Mouse (Mus musculus) embryonic facial prominence, embryonic 14.5 days (tissue): ENCODE results near the gene Clstn1. TPM values are rescaled to one million over a fixed set of nuclear protein-coding genes. Genes with fewer than 3 reads are reported as not detected.
A peak's percentile ranks its signal among the peaks of the same experiment; 100 is the strongest.

ENCODE experiments used
- ATAC-seq: fragments of 200-750 bp; cut with Nextera tagmentation; 2 replicates; pipeline ENCODE4 v1.8.0; 2017; ENCODE audit warnings: low read depth, moderate number of reproducible peaks, moderate TSS enrichment
- DNase-seq: peaks from one replicate; pipeline ENCODE4 v3.0.0-alpha.2; 2015; ENCODE audit warnings: low spot score
- H3K27ac ChIP-seq: fragments of 300-500 bp; sonication (generic); replicated peaks from 2 replicates; pipeline ENCODE4 v1.5.1; 2014; ENCODE audit warnings: low read depth, mild to moderate bottlenecking, low read length, moderate library complexity
- H3K27me3 ChIP-seq: fragments of 300-500 bp; sonication (generic); replicated peaks from 2 replicates; pipeline ENCODE4 v1.6.1; 2014; ENCODE audit warnings: low read length; ENCODE audit not compliant: control insufficient read depth, insufficient read depth
- H3K36me3 ChIP-seq: fragments of 300-500 bp; sonication (generic); 2 replicates; pipeline ENCODE4 v1.6.1; 2014; ENCODE audit warnings: low read length, mixed read lengths; ENCODE audit not compliant: control insufficient read depth, insufficient read depth
- H3K4me1 ChIP-seq: fragments of 300-500 bp; sonication (generic); 2 replicates; pipeline ENCODE4 v1.6.1; 2014; ENCODE audit warnings: antibody characterized with exemption, low read length; ENCODE audit not compliant: control insufficient read depth, insufficient read depth
- H3K4me2 ChIP-seq: fragments of 300-500 bp; sonication (generic); 2 replicates; pipeline ENCODE4 v1.6.1; 2014; ENCODE audit warnings: low read depth, mild to moderate bottlenecking, low read length, moderate library complexity, mixed read lengths
- H3K4me3 ChIP-seq: fragments of 300-500 bp; sonication (generic); 2 replicates; pipeline ENCODE4 v1.5.1; 2014; ENCODE audit warnings: low read depth, mild to moderate bottlenecking, low read length
- H3K9ac ChIP-seq: fragments of 300-500 bp; sonication (generic); 2 replicates; pipeline ENCODE4 v1.6.1; 2014; ENCODE audit warnings: low read depth, mild to moderate bottlenecking, low read length, moderate library complexity, mixed read lengths
- H3K9me3 ChIP-seq: fragments of 300-500 bp; sonication (generic); 2 replicates; pipeline ENCODE4 v1.6.1; 2016; ENCODE audit warnings: low read length; ENCODE audit not compliant: control insufficient read depth
- WGBS: fragments of 180-500 bp; shearing (Covaris S2); extraction: QIAGEN DNeasy Blood & Tissue Kit; methylation state at CpG from one replicate; pipeline ENCODE4 v1.1.7; 2014; 5-methylcytosine and 5-hydroxymethylcytosine counted together
- polyA plus RNA-seq: library from polyadenylated mRNA; unstranded; fragments of >200 nt; fragmentation: Nextera tagmentation; extraction: Ambion mirVana; gene quantifications from 2 replicates; pipeline ENCODE4 v1.2.1, GENCODE M21; 2014

The Clstn1 gene
- polyA plus RNA-seq, 1 experiment from 2014 or later: 51.4 TPM

DNA sequence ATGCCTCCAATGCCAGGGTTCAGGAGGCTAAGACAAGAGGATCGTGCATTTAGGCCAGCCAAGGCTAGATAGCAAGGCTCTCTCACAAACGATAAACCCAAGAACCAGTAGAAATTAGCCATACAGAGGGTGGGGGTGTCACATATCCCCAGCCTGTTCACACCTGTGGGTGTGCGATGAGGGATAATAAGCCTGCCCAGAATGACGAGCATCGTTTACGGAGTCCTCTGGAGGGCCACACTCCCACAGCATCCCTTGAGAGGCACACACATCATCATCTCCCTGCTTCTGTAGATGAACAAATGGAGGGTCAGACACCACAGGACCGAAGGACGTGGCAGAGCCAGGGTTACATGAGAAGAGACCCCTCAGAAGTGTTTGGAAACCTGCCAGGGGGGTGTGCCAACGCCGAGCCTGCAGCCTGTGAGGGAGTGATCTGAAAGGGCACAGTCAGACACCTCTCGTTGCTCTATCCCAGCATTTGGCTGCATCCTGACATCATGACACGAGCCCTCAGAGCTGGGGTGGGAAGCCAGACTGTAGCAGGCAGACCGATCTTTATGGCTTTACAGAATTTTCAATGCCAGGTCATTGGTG, 8.1 kb upstream of the Clstn1 start:
- H3K36me3 ChIP-seq: no peaks in the 10 kb centered on the region
- ATAC-seq (peak; percentile 45; the same call in 1 of the 2 replicates), DNase-seq (no peak)
- WGBS: 67% methylated on average over 13 of the region's 13 CpGs
- no peak overlapping the region for H3K4me3 ChIP-seq
- no peaks in the 10 kb centered on the region for H3K4me1 ChIP-seq
- H3K4me2 ChIP-seq: no peak overlapping the region
- H3K27ac ChIP-seq: no peak overlapping the region
- no peaks in the 10 kb centered on the region for H3K27me3 ChIP-seq
- no peak overlapping the region for H3K9ac ChIP-seq
- no peaks in the 10 kb centered on the region for H3K9me3 ChIP-seq

DNA sequence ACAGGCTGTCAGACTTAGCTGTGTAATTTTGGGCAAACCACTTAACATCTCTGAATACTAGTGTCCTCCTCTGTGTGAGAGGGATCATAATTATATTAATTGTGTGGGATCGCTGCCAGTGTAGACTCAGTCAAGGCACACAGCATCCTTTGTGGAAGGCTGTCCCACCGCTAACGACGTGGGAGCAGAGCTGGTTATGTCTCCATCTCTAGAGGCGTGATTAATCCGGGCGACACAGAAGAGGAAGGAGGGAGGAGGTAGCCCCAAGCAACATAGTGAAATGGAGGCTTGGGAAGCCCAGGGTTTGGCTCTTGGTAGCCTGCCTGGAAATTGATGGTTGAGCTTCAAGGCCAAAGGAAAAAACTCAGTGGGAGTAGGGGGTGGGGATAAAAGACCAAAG, 7.4 kb upstream of the Clstn1 start:
- Histone ChIP-seq H3K4me3 (no peak overlapping the region), H3K27me3 (no peaks in the 10 kb centered on the region), H3K4me1 (no peaks in the 10 kb centered on the region), H3K4me2 (no peak overlapping the region), H3K9ac (no peak overlapping the region), H3K9me3 (no peaks in the 10 kb centered on the region), H3K36me3 (no peaks in the 10 kb centered on the region), H3K27ac (no peak overlapping the region)
- 44% methylated on average over 7 of the region's 7 CpGs for WGBS
- DNase-seq (no peak), ATAC-seq (peak; percentile 31; the same call in 1 of the 2 replicates)

DNA sequence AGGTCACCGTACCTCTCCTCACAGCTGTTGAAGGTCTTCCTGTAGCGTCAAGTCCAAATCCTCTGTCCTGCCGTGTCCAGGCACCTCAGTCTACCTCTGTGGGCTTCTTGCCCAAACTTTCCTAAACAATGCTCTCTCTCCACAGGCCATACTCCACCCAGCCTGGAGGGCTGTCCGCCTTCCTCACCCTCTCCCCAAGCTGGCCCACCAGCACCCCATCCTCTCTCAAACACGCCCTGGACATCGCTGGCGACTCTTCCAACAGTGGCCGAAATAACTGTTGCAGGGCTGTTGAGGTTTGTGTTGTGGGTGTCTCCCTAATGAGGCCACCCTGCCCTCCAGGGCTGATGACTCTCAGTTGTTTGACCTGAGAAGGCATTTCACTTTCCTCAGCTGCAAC, 1.0 kb upstream of the Clstn1 start:
- Histone ChIP-seq H3K4me2 (no peak overlapping the region), H3K9me3 (no peaks in the 10 kb centered on the region), H3K4me3 (no peak overlapping the region), H3K36me3 (no peaks in the 10 kb centered on the region), H3K27me3 (peaks cover 20% of the 10 kb centered on the region), H3K4me1 (peaks cover 7% of the 10 kb centered on the region), H3K27ac (no peak overlapping the region), H3K9ac (no peak overlapping the region)
- WGBS: 77% methylated on average over 8 of the region's 8 CpGs
- ATAC-seq: no peak
- no peak for DNase-seq

DNA sequence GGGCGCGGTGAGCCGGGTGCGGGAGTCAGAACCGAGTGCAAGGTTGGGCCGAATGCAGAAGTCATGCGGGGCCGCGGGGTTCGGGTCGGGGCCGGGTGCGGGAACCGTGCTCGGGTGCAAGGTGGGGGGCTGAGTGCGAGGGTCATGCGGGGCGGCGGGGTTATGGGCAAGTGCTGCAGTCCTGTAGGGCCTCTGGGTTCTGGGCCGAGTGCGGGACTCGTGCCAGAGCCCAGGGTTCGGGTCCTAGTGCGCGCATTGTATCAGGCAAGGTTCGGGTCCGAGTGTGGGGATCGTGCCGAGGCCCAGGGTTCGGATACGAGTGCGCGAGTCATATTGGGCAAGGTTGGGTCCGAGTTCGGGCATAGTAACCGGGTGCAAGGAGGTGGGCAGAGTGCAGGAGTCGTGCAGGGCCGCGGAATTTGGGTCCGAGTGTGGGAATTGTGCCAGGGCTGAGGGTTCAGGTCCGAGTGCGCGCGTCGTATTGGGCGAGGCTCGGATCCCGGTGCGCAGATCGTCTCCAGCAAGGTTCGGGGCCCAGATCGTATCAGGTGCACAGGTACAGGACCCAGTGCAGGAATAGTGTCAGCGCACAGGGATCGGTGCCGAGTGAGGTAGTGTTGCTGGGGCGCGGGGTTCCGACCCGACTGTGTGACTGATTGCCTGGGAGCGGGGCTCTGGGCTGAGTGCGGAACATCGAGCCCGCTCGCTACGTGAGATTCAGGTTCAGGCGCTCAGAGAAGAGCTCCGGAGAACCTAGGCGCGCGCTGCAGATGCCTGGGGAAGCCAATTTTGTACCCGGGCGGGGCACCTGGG, 721 bp downstream of the Clstn1 start:
- Histone ChIP-seq H3K4me3 (peak overlapping the region; percentile 85), H3K9me3 (0 out of 2 replicates have a peak, but pooled peaks cover 4% of the 10 kb centered on the region), H3K4me2 (peak overlapping the region; percentile 98), H3K27ac (no peak overlapping the region), H3K27me3 (peaks cover 20% of the 10 kb centered on the region), H3K36me3 (no peaks in the 10 kb centered on the region), H3K4me1 (peaks cover 7% of the 10 kb centered on the region), H3K9ac (peak overlapping the region; percentile 95)
- under 1% methylated on average over 48 of the region's 72 CpGs for WGBS
- ATAC-seq: peak; percentile 36
- no peak for DNase-seq

DNA sequence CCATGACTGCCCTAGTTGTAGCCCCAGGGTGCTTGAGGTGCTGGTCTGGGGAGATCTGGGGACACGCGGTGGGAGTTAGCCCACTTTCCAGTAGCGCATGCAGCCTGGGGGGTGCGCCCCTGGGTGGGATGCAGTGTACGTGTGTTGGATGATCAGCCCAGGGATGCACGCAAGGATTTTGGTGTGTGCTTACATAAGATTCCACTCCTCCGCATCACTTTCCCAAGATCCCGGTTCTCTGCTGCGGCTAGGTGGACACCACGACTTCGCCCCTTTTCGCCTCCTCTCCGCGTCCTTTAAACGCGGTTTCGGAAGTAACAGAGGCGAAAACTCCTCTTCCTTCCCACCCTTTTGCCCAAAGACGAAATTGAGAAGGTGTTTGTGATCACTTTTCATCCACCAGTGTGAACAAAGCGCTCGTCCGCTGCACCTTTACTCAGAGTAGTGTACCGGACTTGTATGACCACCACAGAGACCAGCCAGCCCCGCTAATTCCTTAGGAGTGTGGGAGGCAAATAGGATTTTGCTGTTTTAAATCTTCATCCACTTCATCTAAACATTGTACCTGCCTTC, 1.4 kb downstream of the Clstn1 start:
- Histone ChIP-seq H3K27ac (no peak overlapping the region), H3K36me3 (no peaks in the 10 kb centered on the region), H3K4me1 (peaks cover 7% of the 10 kb centered on the region), H3K9ac (peak overlapping the region; percentile 95), H3K4me2 (peak overlapping the region; percentile 98), H3K9me3 (0 out of 2 replicates have a peak, but pooled peaks cover 4% of the 10 kb centered on the region), H3K4me3 (peak overlapping the region; percentile 85), H3K27me3 (peaks cover 20% of the 10 kb centered on the region)
- 7% methylated on average over 21 of the region's 24 CpGs for WGBS
- ATAC-seq: no peak; the same call in 1 of the 2 replicates
- DNase-seq: no peak

DNA sequence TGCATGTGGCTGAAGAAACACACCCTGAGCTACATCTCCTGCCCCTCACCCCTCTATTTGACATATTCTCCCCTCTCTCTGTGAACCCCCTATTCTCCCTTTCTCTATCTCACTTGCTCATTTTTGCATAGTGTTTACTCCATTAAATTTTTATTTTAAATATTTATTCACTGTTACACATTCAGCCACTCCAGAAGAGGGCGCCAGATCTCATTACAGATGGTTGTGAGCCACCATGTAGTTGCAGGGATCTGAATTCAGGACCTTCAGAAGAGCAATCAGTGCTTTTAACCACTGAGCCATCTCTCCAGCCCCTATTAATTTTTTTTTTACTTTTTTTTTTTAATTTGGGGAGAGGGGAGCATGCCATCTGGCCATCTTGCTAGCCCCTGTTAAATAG, 3.9 kb downstream of the Clstn1 start:
- no peak for DNase-seq
- H3K27ac ChIP-seq: no peak overlapping the region
- H3K36me3 ChIP-seq: no peaks in the 10 kb centered on the region
- H3K27me3 ChIP-seq: peaks cover 20% of the 10 kb centered on the region
- peaks cover 7% of the 10 kb centered on the region for H3K4me1 ChIP-seq
- no peak overlapping the region for H3K9ac ChIP-seq
- 88% methylated on average over 1 of the region's 1 CpGs for WGBS
- no peak overlapping the region for H3K4me3 ChIP-seq
- H3K4me2 ChIP-seq: no peak overlapping the region
- ATAC-seq: no peak
- 0 out of 2 replicates have a peak, but pooled peaks cover 4% of the 10 kb centered on the region for H3K9me3 ChIP-seq

DNA sequence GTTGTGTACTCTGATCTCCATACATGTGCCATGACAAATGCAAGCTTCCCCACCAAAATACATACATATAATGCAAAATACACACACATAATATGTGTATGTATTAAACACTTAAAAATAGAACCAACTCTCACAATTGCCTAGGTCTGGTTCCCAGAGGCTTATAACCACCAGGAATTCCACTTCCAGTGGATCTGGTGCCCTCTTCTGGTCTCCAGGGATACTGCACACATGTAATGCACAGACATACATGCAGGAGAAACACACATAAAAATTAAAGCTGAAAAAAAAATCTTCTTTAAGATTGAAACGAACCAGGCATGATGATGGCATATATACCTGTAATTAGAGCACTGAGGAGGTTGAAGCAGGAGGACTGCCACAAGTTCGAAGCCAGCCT, 5.2 kb downstream of the Clstn1 start:
- WGBS: 91% methylated on average over 2 of the region's 2 CpGs
- H3K27me3 ChIP-seq: peaks cover 16% of the 10 kb centered on the region
- H3K36me3 ChIP-seq: no peaks in the 10 kb centered on the region
- peaks cover 7% of the 10 kb centered on the region for H3K4me1 ChIP-seq
- no peak for ATAC-seq
- H3K4me2 ChIP-seq: no peak overlapping the region
- H3K9ac ChIP-seq: no peak overlapping the region
- no peak overlapping the region for H3K27ac ChIP-seq
- DNase-seq: no peak
- H3K9me3 ChIP-seq: 0 out of 2 replicates have a peak, but pooled peaks cover 4% of the 10 kb centered on the region
- H3K4me3 ChIP-seq: no peak overlapping the region

DNA sequence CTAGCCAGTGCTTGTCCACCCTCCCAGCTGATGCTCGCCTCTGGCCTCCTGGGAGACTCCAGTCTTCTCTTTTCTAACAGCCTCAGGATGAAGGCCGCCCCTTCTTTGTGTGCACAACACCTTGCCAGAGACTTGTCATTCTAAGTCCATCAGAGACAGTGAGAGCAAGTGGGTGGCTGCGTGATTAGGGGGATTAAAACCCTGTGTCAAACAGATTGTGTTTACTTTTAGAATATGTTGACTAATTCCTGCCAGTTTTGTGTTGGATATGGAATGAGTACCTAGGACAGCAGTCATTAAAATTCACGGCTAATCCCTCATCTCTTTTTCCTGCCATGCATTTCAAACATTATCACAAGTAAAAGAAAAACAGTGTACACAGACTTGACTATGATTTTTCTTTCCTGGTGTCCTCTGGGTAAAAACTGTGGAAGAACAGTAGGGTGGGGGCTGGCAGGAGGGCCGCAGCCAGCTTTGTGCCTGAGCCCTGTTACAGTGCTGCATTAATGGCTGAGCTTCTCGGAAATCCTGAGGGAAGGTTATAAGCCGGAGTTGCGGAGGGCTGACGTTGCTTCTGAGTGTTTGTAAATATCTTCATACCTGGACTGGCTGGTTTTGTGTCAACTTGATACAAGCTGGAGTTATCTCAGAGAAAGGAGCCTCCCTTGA, 8.8 kb downstream of the Clstn1 start:
- Histone ChIP-seq H3K9ac (no peak overlapping the region), H3K4me1 (no peaks in the 10 kb centered on the region), H3K36me3 (no peaks in the 10 kb centered on the region), H3K4me3 (no peak overlapping the region), H3K27me3 (no peaks in the 10 kb centered on the region), H3K4me2 (no peak overlapping the region), H3K27ac (no peak overlapping the region), H3K9me3 (0 out of 2 replicates have a peak, but pooled peaks cover 4% of the 10 kb centered on the region)
- ATAC-seq: peak; percentile 38; the same call in 1 of the 2 replicates
- WGBS: 72% methylated on average over 9 of the region's 9 CpGs
- no peak for DNase-seq
